Mouse (Mus musculus) liver, embryonic 14.5 days (tissue): ENCODE results near the gene Siva1. TPM values are rescaled to one million over a fixed set of nuclear protein-coding genes. Genes with fewer than 3 reads are reported as not detected.
A peak's percentile ranks its signal among the peaks of the same experiment; 100 is the strongest.

Source experiments
- ATAC-seq: fragments of 200-750 bp; cut with Nextera tagmentation; 2 replicates; pipeline ENCODE4 v1.8.0; 2017; ENCODE audit warnings: moderate number of reproducible peaks, mild to moderate bottlenecking, moderate library complexity; ENCODE audit not compliant: insufficient read depth
- DNase-seq, 3 experiments: peaks; one replicate each; pipeline ENCODE4 v3.0.0-alpha.2; 2012 to 2013; ENCODE audit warnings: low read depth in 3 of 3, low spot score in 3 of 3
- H3K27ac ChIP-seq: fragments of 300-500 bp; sonication (generic); 2 replicates; pipeline ENCODE4 v1.5.1; 2014; ENCODE audit warnings: moderate library complexity, mild to moderate bottlenecking, control low read depth, inconsistent platforms
- H3K27me3 ChIP-seq: fragments of 300-500 bp; sonication (generic); 2 replicates; pipeline ENCODE4 v1.6.1; 2014; ENCODE audit warnings: mild to moderate bottlenecking, low read length, moderate library complexity; ENCODE audit not compliant: control insufficient read depth, insufficient read depth
- H3K36me3 ChIP-seq: fragments of 300-500 bp; sonication (generic); replicated peaks from 2 replicates; pipeline ENCODE4 v1.6.1; 2014; ENCODE audit warnings: low read depth; ENCODE audit not compliant: control insufficient read depth, insufficient read depth
- H3K4me1 ChIP-seq, 2 experiments: fragments of 200-500 bp in 1 of 2; fragments of 300-500 bp in 1 of 2; sonication (generic) in 1 of 2; replicated peaks; 2 replicates each; pipeline ENCODE4 v1.6.1; 2012 to 2014; ENCODE audit warnings: antibody characterized with exemption in 1 of 2, inconsistent platforms in 1 of 2, low read length in 1 of 2; ENCODE audit not compliant: control insufficient read depth in 2 of 2, insufficient read depth in 2 of 2
- H3K4me2 ChIP-seq: fragments of 300-500 bp; sonication (generic); 2 replicates; pipeline ENCODE4 v1.6.1; 2014; ENCODE audit warnings: low read depth, mild to moderate bottlenecking, control low read depth, moderate library complexity
- H3K4me3 ChIP-seq, 2 experiments: fragments of 200-500 bp in 1 of 2; fragments of 300-500 bp in 1 of 2; sonication (generic) in 1 of 2; 2 replicates each; pipeline ENCODE4 v1.5.1; 2012 to 2014; ENCODE audit warnings: low read depth in 2 of 2, low read length in 2 of 2, mild to moderate bottlenecking in 2 of 2, control low read depth in 1 of 2, inconsistent platforms in 1 of 2, moderate library complexity in 1 of 2; ENCODE audit not compliant: insufficient read depth in 1 of 2
- H3K9ac ChIP-seq: fragments of 300-500 bp; sonication (generic); replicated peaks from 2 replicates; pipeline ENCODE4 v1.6.1; 2014; ENCODE audit warnings: mild to moderate bottlenecking, control low read depth, moderate library complexity
- H3K9me3 ChIP-seq: fragments of 300-500 bp; sonication (generic); 2 replicates; pipeline ENCODE4 v1.6.1; 2016; ENCODE audit warnings: low read length, mixed read lengths; ENCODE audit not compliant: control insufficient read depth
- CTCF ChIP-seq: IDR thresholded peaks from 2 replicates; pipeline ENCODE4 v1.5.1; 2016; ENCODE audit warnings: antibody characterized with exemption, low read depth, control low read depth
- EP300 ChIP-seq: IDR thresholded peaks from 2 replicates; pipeline ENCODE4 v1.6.1; 2016; ENCODE audit warnings: antibody characterized with exemption, low read depth
- WGBS: fragments of 180-500 bp; shearing (Covaris S2); extraction: QIAGEN DNeasy Blood & Tissue Kit; methylation state at CpG from one replicate; pipeline ENCODE4 v1.1.7; 2014; ENCODE audit not compliant: insufficient replicate concordance; 5-methylcytosine and 5-hydroxymethylcytosine counted together
- polyA plus RNA-seq, 2 experiments: library from polyadenylated mRNA; depleted of rRNA in 1 of 2; stranded (reverse) in 1 of 2; unstranded in 1 of 2; fragments of >200 nt; fragmentation: Nextera tagmentation in 1 of 2; extraction: Ambion mirVana in 1 of 2; gene quantifications; 2 replicates each; pipeline versions ENCODE4 v1.2.1 to v1.2.3; 2012 to 2014

The Siva1 gene
- polyA plus RNA-seq, 2 experiments: 70.6 to 157 TPM

DNA sequence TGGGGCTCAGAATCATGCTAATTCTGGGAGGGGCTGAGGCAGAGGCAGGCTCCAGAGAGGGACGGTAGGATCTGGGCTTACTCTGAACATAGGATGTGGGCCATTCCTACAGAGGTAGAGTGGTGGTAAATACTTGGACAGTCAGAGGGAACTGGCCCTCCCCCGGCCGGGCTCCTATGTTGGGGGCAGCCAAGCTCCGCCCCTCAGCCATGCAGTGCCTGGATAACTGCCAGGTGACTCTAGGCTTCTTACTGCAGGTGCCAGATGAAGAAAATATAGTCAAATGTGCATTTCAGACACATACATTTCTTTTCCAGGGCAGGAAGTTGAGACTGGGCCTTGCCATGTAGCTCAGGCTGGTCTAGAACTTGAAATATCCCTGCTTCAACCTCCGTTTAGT, 32.6 kb downstream of the Siva1 start:
- no peak overlapping the region for H3K4me2 ChIP-seq
- H3K27me3 ChIP-seq: peaks cover 46% of the 10 kb centered on the region
- no peak overlapping the region for H3K9ac ChIP-seq
- 50% methylated on average over 5 of the region's 5 CpGs for whole genome bisulfite sequencing
- H3K27ac ChIP-seq: no peak overlapping the region
- peaks cover 16 to 21% of the 10 kb centered on the region in 2 experiments for H3K4me1 ChIP-seq
- ATAC-seq (no peak), DNase-seq (no peak)
- H3K36me3 ChIP-seq: no peaks in the 10 kb centered on the region
- H3K4me3 ChIP-seq: no peak overlapping the region
- no peak for TF ChIP-seq EP300
- TF ChIP-seq CTCF: no peak
- no peaks in the 10 kb centered on the region for H3K9me3 ChIP-seq

DNA sequence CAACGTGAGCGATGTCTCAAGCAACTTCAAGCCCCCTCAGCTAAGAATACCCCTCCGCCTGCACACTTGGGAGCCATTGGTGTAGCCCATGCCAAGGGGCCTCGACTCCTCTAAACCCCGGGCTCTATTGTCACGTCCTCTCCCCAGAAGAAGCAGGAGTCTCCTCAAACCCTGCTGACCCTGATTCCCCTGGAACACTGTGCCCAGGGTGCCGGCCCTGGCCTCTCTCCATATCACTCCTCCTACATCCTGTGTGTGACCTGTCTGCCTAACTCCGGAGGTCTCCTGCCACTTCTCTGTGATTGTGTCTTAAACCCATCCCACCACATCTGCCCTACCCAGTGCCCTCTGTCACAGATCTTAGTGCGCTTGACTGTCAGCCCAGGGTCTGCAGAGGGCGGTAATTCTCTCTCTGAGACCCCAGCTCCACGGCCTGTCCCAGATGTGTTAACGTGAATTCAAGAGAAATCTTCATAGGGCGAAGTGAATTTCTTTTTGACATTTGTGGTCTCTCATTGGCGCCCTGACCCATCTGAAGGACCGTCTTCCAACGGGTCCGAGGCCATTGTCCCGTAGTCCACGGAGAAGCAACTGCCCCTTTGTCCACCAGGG, 33.6 kb downstream of the Siva1 start:
- no peaks in the 10 kb centered on the region for H3K9me3 ChIP-seq
- ATAC-seq (no peak), DNase-seq (no peak)
- TF ChIP-seq CTCF (0 out of 2 replicates have a peak, but pooled peaks have one; percentile 12), EP300 (no peak)
- H3K4me3 ChIP-seq: peak overlapping the region; percentile 52 to 61
- no peaks in the 10 kb centered on the region for H3K36me3 ChIP-seq
- peak overlapping the region; percentile 62 for H3K4me2 ChIP-seq
- peaks cover 46% of the 10 kb centered on the region for H3K27me3 ChIP-seq
- peaks cover 10 to 14% of the 10 kb centered on the region in 2 experiments for H3K4me1 ChIP-seq
- no peak overlapping the region for H3K9ac ChIP-seq
- H3K27ac ChIP-seq: no peak overlapping the region
- 23% methylated on average over 19 of the region's 19 CpGs for WGBS

DNA sequence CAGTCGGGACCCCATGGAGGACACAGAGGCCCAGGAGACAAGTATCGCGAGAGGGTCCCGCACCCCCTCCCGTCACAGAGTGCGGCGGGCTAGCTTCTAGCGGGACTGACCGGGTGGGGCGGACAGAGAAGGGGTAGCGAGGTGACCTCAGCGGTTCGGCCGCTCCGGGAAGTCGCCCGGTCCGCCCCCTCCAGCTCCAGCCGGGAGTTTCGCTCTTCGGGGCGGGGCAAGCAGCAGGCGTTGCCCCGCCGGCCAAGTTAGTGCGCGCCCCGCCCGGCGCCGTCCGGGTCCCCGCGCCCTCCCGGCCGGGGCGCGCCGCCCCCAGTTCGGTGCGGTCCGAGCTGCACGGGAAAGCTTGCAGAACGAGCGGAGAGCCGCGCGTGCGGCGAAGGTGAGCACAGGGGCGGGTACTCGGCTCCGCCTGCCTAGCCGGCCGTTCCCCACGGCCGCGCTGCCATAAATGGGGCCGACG, 34.1 kb downstream of the Siva1 start, which contains the start of gene Zbtb42:
Gene Zbtb42, plus strand, starts transcription at position 274 of the 472 bp plus-strand sequence.
- WGBS: 0% methylated on average over 58 of the region's 60 CpGs
- H3K4me2 ChIP-seq: peak within 1 kb of the TSS; percentile 62
- no peak for DNase-seq
- no peaks in the 10 kb centered on the region for H3K9me3 ChIP-seq
- peaks cover 46% of the 10 kb centered on the region for H3K27me3 ChIP-seq
- TF ChIP-seq EP300 (no peak), CTCF (no peak)
- ATAC-seq: no peak
- H3K27ac ChIP-seq: no peak within 1 kb of the TSS
- no peaks in the 10 kb centered on the region for H3K36me3 ChIP-seq
- H3K4me3 ChIP-seq: peak within 1 kb of the TSS; percentile 52 to 61
- no peak within 1 kb of the TSS for H3K9ac ChIP-seq
- peaks cover 8 to 10% of the 10 kb centered on the region in 2 experiments for H3K4me1 ChIP-seq

DNA sequence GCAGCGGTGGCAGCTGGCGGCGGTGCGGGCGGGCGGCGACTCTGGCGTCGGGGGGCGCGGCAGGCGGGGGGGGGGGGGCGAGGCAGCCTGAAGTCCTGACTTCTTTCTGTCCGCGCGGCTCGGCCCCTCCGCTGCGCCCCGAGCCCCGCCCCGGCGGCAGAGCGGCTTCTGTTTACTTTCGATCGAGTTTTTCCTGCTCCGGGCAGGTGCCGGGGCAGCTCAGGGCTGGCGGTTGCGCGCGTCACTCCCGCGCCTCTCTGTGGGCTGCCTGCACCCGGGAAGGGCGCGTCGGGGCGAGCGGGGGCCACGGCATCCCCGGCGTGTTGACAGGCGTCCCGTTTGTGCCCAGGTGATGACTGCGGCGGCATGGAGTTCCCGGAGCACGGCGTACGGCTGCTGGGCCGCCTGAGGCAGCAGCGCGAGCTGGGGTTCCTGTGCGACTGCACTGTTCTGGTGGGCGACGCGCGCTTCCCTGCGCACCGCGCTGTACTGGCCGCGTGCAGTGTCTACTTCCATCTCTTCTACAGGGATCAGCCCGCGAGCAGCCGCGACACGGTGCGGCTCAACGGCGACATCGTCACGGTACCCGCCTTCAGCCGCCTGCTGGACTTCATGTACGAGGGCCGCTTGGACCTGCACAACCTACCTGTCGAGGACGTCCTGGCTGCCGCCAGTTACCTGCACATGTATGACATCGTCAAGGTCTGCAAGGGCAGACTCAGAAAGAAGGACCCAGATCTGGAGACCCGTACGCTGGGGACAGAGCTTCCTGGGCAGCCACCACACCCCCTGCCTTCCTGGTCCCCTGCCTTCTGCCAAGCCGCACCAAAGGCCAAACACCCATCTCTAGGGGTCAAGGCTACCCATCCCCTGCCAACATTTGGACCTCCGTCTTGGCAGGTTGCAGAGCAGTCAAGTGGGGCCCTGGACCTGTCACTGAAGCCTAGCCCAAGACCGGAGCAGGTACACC, 34.8 kb downstream of the Siva1 start:
- peak overlapping the region; percentile 52 to 61 for H3K4me3 ChIP-seq
- peak overlapping the region; percentile 62 for H3K4me2 ChIP-seq
- no peak for TF ChIP-seq CTCF
- no peak for TF ChIP-seq EP300
- DNase-seq (no peak), ATAC-seq (no peak)
- no peak overlapping the region for H3K9ac ChIP-seq
- H3K4me1 ChIP-seq: peaks cover 8 to 10% of the 10 kb centered on the region in 2 experiments
- 4% methylated on average over 86 of the region's 87 CpGs for WGBS
- no peak overlapping the region for H3K27ac ChIP-seq
- no peaks in the 10 kb centered on the region for H3K9me3 ChIP-seq
- no peaks in the 10 kb centered on the region for H3K36me3 ChIP-seq
- peaks cover 46% of the 10 kb centered on the region for H3K27me3 ChIP-seq

DNA sequence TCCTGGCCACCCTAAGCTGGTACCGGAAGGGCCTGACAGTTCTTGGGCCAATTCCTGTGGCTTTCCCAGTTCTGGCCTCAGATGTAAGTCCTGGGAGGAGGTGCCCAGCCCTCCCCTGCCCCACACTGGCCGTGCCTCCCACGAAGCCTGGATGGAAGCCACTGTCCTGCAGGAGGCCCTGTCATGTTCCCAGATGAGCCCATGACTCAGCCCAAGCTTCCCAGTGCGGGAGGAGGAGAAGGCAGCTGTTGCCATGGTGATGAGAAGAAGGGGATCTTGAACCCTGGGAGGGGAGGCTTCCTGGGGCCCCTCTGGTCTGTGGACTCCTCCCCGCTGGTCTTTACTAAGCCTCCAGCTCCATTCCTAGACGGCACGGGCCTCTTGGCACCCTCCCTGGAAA, 38.9 kb downstream of the Siva1 start:
- Histone ChIP-seq H3K9ac (no peak overlapping the region), H3K4me2 (no peak overlapping the region), H3K4me1 (no peaks in the 10 kb centered on the region), H3K36me3 (no peaks in the 10 kb centered on the region), H3K27ac (no peak overlapping the region), H3K4me3 (no peak overlapping the region), H3K9me3 (no peaks in the 10 kb centered on the region), H3K27me3 (peaks cover 31% of the 10 kb centered on the region)
- ATAC-seq (no peak), DNase-seq (no peak)
- WGBS: 58% methylated on average over 7 of the region's 7 CpGs
- TF ChIP-seq EP300 (no peak), CTCF (no peak)
